Mouse (Mus musculus): ENCODE measurements around the gene Csf2. TPM values are rescaled to one million over a fixed set of nuclear protein-coding genes. Genes with fewer than 3 reads are reported as not detected.
"Not testable (repeated sequence)": the region's sequence is repeated elsewhere in the genome, so short reads cannot be mapped to it uniquely, and the experiment has no call there.

The Csf2 gene
- not detected in 2 replicates for polyA plus RNA-seq (2015; fragmentation: Nextera tagmentation; extraction: Ambion mirVana)

- Histone ChIP-seq H3K36me3 (ENCODE audit: control insufficient read depth, insufficient read depth) (no peaks in the 10 kb centered on the region), H3K4me1 (ENCODE audit: control insufficient read depth, low read depth, low read length) (peaks cover 7% of the 10 kb centered on the region; the same call in 1 of the 2 replicates), H3K9ac (ENCODE audit: low read depth, low read length) (no peak within 1 kb of the TSS), H3K27me3 (ENCODE audit: control insufficient read depth, insufficient read depth, low read depth, low read length) (no peaks in the 10 kb centered on the region), H3K4me2 (ENCODE audit: low read depth, low read length) (no peak within 1 kb of the TSS), H3K27ac (ENCODE audit: low read length) (no peak within 1 kb of the TSS), H3K9me3 (replicated peaks; ENCODE audit: control insufficient read depth, low read length) (no peaks in the 10 kb centered on the region), H3K4me3 (ENCODE audit: low read depth, low read length) (no peak within 1 kb of the TSS)
- ATAC-seq (ENCODE audit: low read depth) = peak; percentile 59; the same call in 1 of the 2 replicates
- 19% methylated on average over 11 of the region's 11 CpGs for WGBS (ENCODE audit: insufficient replicate concordance)
Observed at GRCm38 (mm10) chr11:54248940-54249717, at the start of gene Csf2. TSS of gene Csf2 (minus strand) at chr11:54249667.

GRCm38 (mm10) chr11:54298777-54299176 lies 49.3 kb upstream of the Csf2 start:
- H3K4me2 ChIP-seq (ENCODE audit: low read depth, low read length) = no peak overlapping the region
- peaks cover 14% of the 10 kb centered on the region for H3K27me3 ChIP-seq (ENCODE audit: control insufficient read depth, insufficient read depth, low read depth, low read length)
- H3K27ac ChIP-seq (ENCODE audit: low read length) = no peak overlapping the region
- H3K4me3 ChIP-seq (ENCODE audit: low read depth, low read length) = no peak overlapping the region
- no peaks in the 10 kb centered on the region for H3K9me3 ChIP-seq (replicated peaks; ENCODE audit: control insufficient read depth, low read length)
- H3K36me3 ChIP-seq (ENCODE audit: control insufficient read depth, insufficient read depth) = no peaks in the 10 kb centered on the region
- no peak for ATAC-seq (ENCODE audit: low read depth)
- no peak overlapping the region for H3K9ac ChIP-seq (ENCODE audit: low read depth, low read length)
- no peaks in the 10 kb centered on the region for H3K4me1 ChIP-seq (ENCODE audit: control insufficient read depth, low read depth, low read length)

GRCm38 (mm10) chr11:54297471-54297870 lies 48.0 kb upstream of the Csf2 start:
- WGBS (ENCODE audit: insufficient replicate concordance) = 78% methylated on average over 2 of the region's 2 CpGs
- H3K4me1 ChIP-seq (ENCODE audit: control insufficient read depth, low read depth, low read length); H3K9me3 ChIP-seq (replicated peaks; ENCODE audit: control insufficient read depth, low read length); H3K4me2 ChIP-seq (ENCODE audit: low read depth, low read length); H3K36me3 ChIP-seq (ENCODE audit: control insufficient read depth, insufficient read depth); ATAC-seq (ENCODE audit: low read depth); H3K4me3 ChIP-seq (ENCODE audit: low read depth, low read length); H3K27ac ChIP-seq (ENCODE audit: low read length); H3K27me3 ChIP-seq (ENCODE audit: control insufficient read depth, insufficient read depth, low read depth, low read length); H3K9ac ChIP-seq (ENCODE audit: low read depth, low read length): not testable (repeated sequence)

- Histone ChIP-seq H3K27me3 (ENCODE audit: control insufficient read depth, insufficient read depth, low read depth, low read length) (no peaks in the 10 kb centered on the region), H3K4me1 (ENCODE audit: control insufficient read depth, low read depth, low read length) (no peaks in the 10 kb centered on the region), H3K36me3 (ENCODE audit: control insufficient read depth, insufficient read depth) (no peaks in the 10 kb centered on the region), H3K4me2 (ENCODE audit: low read depth, low read length) (no peak overlapping the region), H3K4me3 (ENCODE audit: low read depth, low read length) (no peak overlapping the region), H3K9me3 (replicated peaks; ENCODE audit: control insufficient read depth, low read length) (no peaks in the 10 kb centered on the region), H3K27ac (ENCODE audit: low read length) (no peak overlapping the region), H3K9ac (ENCODE audit: low read depth, low read length) (no peak overlapping the region)
- 56% methylated on average over 1 of the region's 1 CpGs for WGBS (ENCODE audit: insufficient replicate concordance)
- ATAC-seq (ENCODE audit: low read depth) = no peak
Observed at GRCm38 (mm10) chr11:54296734-54297133, 47.3 kb upstream of the Csf2 start.

- 55% methylated on average over 4 of the region's 4 CpGs for WGBS (ENCODE audit: insufficient replicate concordance)
- no peak overlapping the region for H3K4me3 ChIP-seq (ENCODE audit: low read depth, low read length)
- no peak for ATAC-seq (ENCODE audit: low read depth)
Observed at GRCm38 (mm10) chr11:54295971-54296370, 46.5 kb upstream of the Csf2 start.

GRCm38 (mm10) chr11:54293980-54294807 lies 44.7 kb upstream of the Csf2 start:
- H3K4me3 ChIP-seq (ENCODE audit: low read depth, low read length) = no peak overlapping the region
- H3K27me3 ChIP-seq (ENCODE audit: control insufficient read depth, insufficient read depth, low read depth, low read length) = no peaks in the 10 kb centered on the region
- H3K4me1 ChIP-seq (ENCODE audit: control insufficient read depth, low read depth, low read length) = no peaks in the 10 kb centered on the region
- H3K9me3 ChIP-seq (replicated peaks; ENCODE audit: control insufficient read depth, low read length) = no peaks in the 10 kb centered on the region
- no peak overlapping the region for H3K27ac ChIP-seq (ENCODE audit: low read length)
- H3K4me2 ChIP-seq (ENCODE audit: low read depth, low read length) = no peak overlapping the region
- ATAC-seq (ENCODE audit: low read depth) = no peak
- H3K36me3 ChIP-seq (ENCODE audit: control insufficient read depth, insufficient read depth) = no peaks in the 10 kb centered on the region
- H3K9ac ChIP-seq (ENCODE audit: low read depth, low read length) = no peak overlapping the region
- 54% methylated on average over 12 of the region's 12 CpGs for WGBS (ENCODE audit: insufficient replicate concordance)

More at GRCm38 (mm10) chr11:54295971-54296370, 46.5 kb upstream of the Csf2 start:
- no peak overlapping the region for H3K4me2 ChIP-seq (ENCODE audit: low read depth, low read length)
- no peaks in the 10 kb centered on the region for H3K27me3 ChIP-seq (ENCODE audit: control insufficient read depth, insufficient read depth, low read depth, low read length)
- no peak overlapping the region for H3K27ac ChIP-seq (ENCODE audit: low read length)
- no peaks in the 10 kb centered on the region for H3K36me3 ChIP-seq (ENCODE audit: control insufficient read depth, insufficient read depth)
- H3K9ac ChIP-seq (ENCODE audit: low read depth, low read length) = no peak overlapping the region
- no peaks in the 10 kb centered on the region for H3K9me3 ChIP-seq (replicated peaks; ENCODE audit: control insufficient read depth, low read length)
- H3K4me1 ChIP-seq (ENCODE audit: control insufficient read depth, low read depth, low read length) = no peaks in the 10 kb centered on the region

- H3K36me3 ChIP-seq (ENCODE audit: control insufficient read depth, insufficient read depth) = no peaks in the 10 kb centered on the region
- ATAC-seq (ENCODE audit: low read depth) = no peak
- no peaks in the 10 kb centered on the region for H3K4me1 ChIP-seq (ENCODE audit: control insufficient read depth, low read depth, low read length)
- 62% methylated on average over 2 of the region's 2 CpGs for WGBS (ENCODE audit: insufficient replicate concordance)
- no peak overlapping the region for H3K27ac ChIP-seq (ENCODE audit: low read length)
- H3K27me3 ChIP-seq (ENCODE audit: control insufficient read depth, insufficient read depth, low read depth, low read length) = no peaks in the 10 kb centered on the region
- H3K4me2 ChIP-seq (ENCODE audit: low read depth, low read length) = no peak overlapping the region
- H3K9ac ChIP-seq (ENCODE audit: low read depth, low read length) = no peak overlapping the region
- H3K9me3 ChIP-seq (replicated peaks; ENCODE audit: control insufficient read depth, low read length) = no peaks in the 10 kb centered on the region
- H3K4me3 ChIP-seq (ENCODE audit: low read depth, low read length) = no peak overlapping the region
Observed at GRCm38 (mm10) chr11:54292163-54292562, 42.7 kb upstream of the Csf2 start.

- Histone ChIP-seq H3K36me3 (ENCODE audit: control insufficient read depth, insufficient read depth) (no peaks in the 10 kb centered on the region), H3K4me1 (ENCODE audit: control insufficient read depth, low read depth, low read length) (no peaks in the 10 kb centered on the region), H3K4me3 (ENCODE audit: low read depth, low read length) (no peak overlapping the region), H3K27ac (ENCODE audit: low read length) (no peak overlapping the region), H3K4me2 (ENCODE audit: low read depth, low read length) (no peak overlapping the region), H3K9me3 (replicated peaks; ENCODE audit: control insufficient read depth, low read length) (no peaks in the 10 kb centered on the region), H3K27me3 (ENCODE audit: control insufficient read depth, insufficient read depth, low read depth, low read length) (no peaks in the 10 kb centered on the region), H3K9ac (ENCODE audit: low read depth, low read length) (no peak overlapping the region)
- no peak for ATAC-seq (ENCODE audit: low read depth)
- WGBS (ENCODE audit: insufficient replicate concordance) = 42% methylated on average over 8 of the region's 8 CpGs
Observed at GRCm38 (mm10) chr11:54287821-54288453, 38.5 kb upstream of the Csf2 start.

Data from liver, embryonic 16.5 days (tissue).